In genomic region chr8:83972150-83973120, GRCm38 (mm10) we compare ENCODE assay signal across 8 mouse cellular contexts. TPM values are rescaled to one million over a fixed set of nuclear protein-coding genes. Genes with fewer than 3 reads are reported as not detected.
DNase-seq lines count a peak whose midpoint lies in the region; ATAC-seq and TF ChIP-seq lines count a peak whose summit lies in the region.

Gene Prkaca (plus strand): TSS chr8:83972993.

- peak; percentile 96 for DNase-seq in CH12.LX (ENCODE audit: extremely low read depth)
- DNase-seq in c-Kit-positive CD71-positive TER-119-negative erythroid progenitor cells, embryonic 14.5 days (ENCODE audit: low read depth) = peak; percentile 96
- peak; percentile 99 for DNase-seq in forebrain, embryonic 11.5 days (ENCODE audit: low spot score)
- peak; percentile 98 to 99 for DNase-seq in kidney, postnatal 36 days
- DNase-seq in telencephalon, adult 2 months (ENCODE audit: low read depth, low spot score) = peak; percentile 99

- in situ Hi-C loops in CH12.LX (cut with MboI; ENCODE audit: low pct_ligation_motif_present, low pct_unique_long_range_greater_than_20kb, low sequenced_read_pairs) = no loop called here

- H3K4me3 ChIP-seq in CH12.LX (replicated peaks in 1 of 3; ENCODE audit: low read depth in 2 of 3, low read length in 2 of 3, poor library complexity in 1 of 3) = peak within 1 kb of the TSS; percentile 66 to 99 (median 82)
- H3K4me3 ChIP-seq in forebrain, embryonic 11.5 days (ENCODE audit: low read depth, low read length) = peak within 1 kb of the TSS; percentile 91
- H3K4me3 ChIP-seq in heart, embryonic 16.5 days (ENCODE audit: low read length) = peak within 1 kb of the TSS; percentile 94
- peak within 1 kb of the TSS; percentile 94 for H3K4me3 ChIP-seq in liver, embryonic 15.5 days (replicated peaks)
- H3K4me3 ChIP-seq in neural tube, embryonic 12.5 days = peak within 1 kb of the TSS; percentile 96

- H3K4me1 ChIP-seq in CH12.LX (ENCODE audit: control insufficient read depth in 1 of 2, insufficient read depth in 2 of 2) = peaks cover 12 to 38% of the 10 kb centered on the region in 2 experiments
- peaks cover 10% of the 10 kb centered on the region; the same call in 1 of the 2 replicates for H3K4me1 ChIP-seq in forebrain, embryonic 11.5 days (replicated peaks; ENCODE audit: control insufficient read depth, insufficient read depth, low read length)
- H3K4me1 ChIP-seq in heart, embryonic 16.5 days (ENCODE audit: control insufficient read depth, insufficient read depth, low read length) = peaks cover 33% of the 10 kb centered on the region
- H3K4me1 ChIP-seq in liver, embryonic 15.5 days (replicated peaks) = peaks cover 49% of the 10 kb centered on the region
- H3K4me1 ChIP-seq in neural tube, embryonic 12.5 days = peaks cover 25% of the 10 kb centered on the region

- no peaks in the 10 kb centered on the region for H3K27me3 ChIP-seq in CH12.LX (replicated peaks)
- H3K27me3 ChIP-seq in forebrain, embryonic 11.5 days (ENCODE audit: control insufficient read depth, insufficient read depth, low read length) = no peaks in the 10 kb centered on the region
- no peaks in the 10 kb centered on the region for H3K27me3 ChIP-seq in heart, embryonic 16.5 days (ENCODE audit: control insufficient read depth, insufficient read depth, low read length)
- no peaks in the 10 kb centered on the region for H3K27me3 ChIP-seq in liver, embryonic 15.5 days
- H3K27me3 ChIP-seq in neural tube, embryonic 12.5 days (replicated peaks) = no peaks in the 10 kb centered on the region

- TF ChIP-seq CTCF in CH12.LX (conservative IDR thresholded peaks at IDR 0.05 in 1 of 2, IDR thresholded peaks at IDR 0.05 in 1 of 2; ENCODE audit: low read depth in 2 of 2, low read length in 2 of 2) = no peak

- under 1% methylated on average over 71 of the region's 94 CpGs for WGBS in forebrain, embryonic 11.5 days
- under 1% methylated on average over 81 of the region's 94 CpGs for WGBS in heart, embryonic 16.5 days
- WGBS in liver, embryonic 15.5 days (ENCODE audit: insufficient replicate concordance) = under 1% methylated on average over 76 of the region's 94 CpGs
- WGBS in neural tube, embryonic 12.5 days = under 1% methylated on average over 86 of the region's 94 CpGs

- peaks cover 20 to 40% of the 10 kb centered on the region in 2 experiments for H3K36me3 ChIP-seq in CH12.LX (replicated peaks in 1 of 2; ENCODE audit: control insufficient read depth in 1 of 2, insufficient read depth in 1 of 2, low read length in 1 of 2)
- H3K36me3 ChIP-seq in forebrain, embryonic 11.5 days (ENCODE audit: control insufficient read depth, insufficient read depth, low read length) = peaks cover 2% of the 10 kb centered on the region; the same call in 1 of the 2 replicates
- peaks cover 18% of the 10 kb centered on the region for H3K36me3 ChIP-seq in heart, embryonic 16.5 days (ENCODE audit: control insufficient read depth, insufficient read depth)
- peaks cover 45% of the 10 kb centered on the region for H3K36me3 ChIP-seq in liver, embryonic 15.5 days (replicated peaks)
- H3K36me3 ChIP-seq in neural tube, embryonic 12.5 days = peaks cover 18% of the 10 kb centered on the region

- peak within 1 kb of the TSS; percentile 7; the same call in 1 of the 2 replicates for H3K27ac ChIP-seq in CH12.LX (ENCODE audit: insufficient read depth, low read depth)
- peak within 1 kb of the TSS; percentile 57; the same call in 1 of the 2 replicates for H3K27ac ChIP-seq in forebrain, embryonic 11.5 days (ENCODE audit: low read depth, low read length)
- peak within 1 kb of the TSS; percentile 85 for H3K27ac ChIP-seq in heart, embryonic 16.5 days (ENCODE audit: low read length)
- H3K27ac ChIP-seq in liver, embryonic 15.5 days (replicated peaks) = peak within 1 kb of the TSS; percentile 79
- peak within 1 kb of the TSS; percentile 58 for H3K27ac ChIP-seq in neural tube, embryonic 12.5 days

- dilution Hi-C loops in CH12.LX (cut with MboI; ENCODE audit: extremely low pct_ligation_motif_present, extremely low pct_unique_long_range_greater_than_20kb, low sequenced_read_pairs) = no loop called here

- no peak for TF ChIP-seq RAD21 in CH12.LX (IDR thresholded peaks at IDR 0.05; ENCODE audit: low read depth, low read length)

- H3K4me2 ChIP-seq in CH12.LX (ENCODE audit: insufficient read depth, low read depth, poor library complexity, severe bottlenecking) = peak within 1 kb of the TSS; percentile 93
- H3K4me2 ChIP-seq in forebrain, embryonic 11.5 days (ENCODE audit: low read depth, low read length, severe bottlenecking) = peak within 1 kb of the TSS; percentile 93
- H3K4me2 ChIP-seq in heart, embryonic 16.5 days (ENCODE audit: low read depth, low read length) = peak within 1 kb of the TSS; percentile 94
- peak within 1 kb of the TSS; percentile 99 for H3K4me2 ChIP-seq in liver, embryonic 15.5 days
- H3K4me2 ChIP-seq in neural tube, embryonic 12.5 days (replicated peaks) = peak within 1 kb of the TSS; percentile 98

- no peak for TF ChIP-seq EP300 in CH12.LX (IDR thresholded peaks at IDR 0.05; ENCODE audit: low read length)

- peak; percentile 100 for ATAC-seq in forebrain, embryonic 11.5 days (replicated peaks; ENCODE audit: low FRiP score)
- peak; percentile 99 for ATAC-seq in heart, embryonic 16.5 days (replicated peaks; ENCODE audit: extremely low read depth, insufficient read depth, low FRiP score)
- ATAC-seq in liver, embryonic 15.5 days (ENCODE audit: insufficient read depth) = peak; percentile 99
- peak; percentile 100 for ATAC-seq in neural tube, embryonic 12.5 days (ENCODE audit: low FRiP score, low read depth)

- H3K9me3 ChIP-seq in CH12.LX (replicated peaks; ENCODE audit: low read length) = no peaks in the 10 kb centered on the region
- H3K9me3 ChIP-seq in forebrain, embryonic 11.5 days (ENCODE audit: control insufficient read depth, low read length) = no peaks in the 10 kb centered on the region
- H3K9me3 ChIP-seq in heart, embryonic 16.5 days (replicated peaks; ENCODE audit: control insufficient read depth, low read length) = no peaks in the 10 kb centered on the region
- H3K9me3 ChIP-seq in liver, embryonic 15.5 days (replicated peaks) = no peaks in the 10 kb centered on the region
- no peaks in the 10 kb centered on the region for H3K9me3 ChIP-seq in neural tube, embryonic 12.5 days

- peak; percentile 48; the same call in 1 of the 2 replicates for TF ChIP-seq POLR2A in CH12.LX (IDR thresholded peaks at IDR 0.05; ENCODE audit: low read depth, low read length)

- peaks cover 4% of the 10 kb centered on the region; the same call in 1 of the 2 replicates for H3K79me2 ChIP-seq in CH12.LX (replicated peaks; ENCODE audit: control insufficient read depth, extremely low read depth, insufficient read depth, poor library complexity, severe bottlenecking)

- H3K9ac ChIP-seq in CH12.LX (ENCODE audit: insufficient read depth, low read depth) = peak within 1 kb of the TSS; percentile 72
- H3K9ac ChIP-seq in forebrain, embryonic 11.5 days (ENCODE audit: low read length) = peak within 1 kb of the TSS; percentile 84
- H3K9ac ChIP-seq in heart, embryonic 16.5 days (ENCODE audit: low read length) = peak within 1 kb of the TSS; percentile 97
- H3K9ac ChIP-seq in liver, embryonic 15.5 days = peak within 1 kb of the TSS; percentile 91
- H3K9ac ChIP-seq in neural tube, embryonic 12.5 days = peak within 1 kb of the TSS; percentile 96

TF ChIP-seq in CH12.LX, 34 proteins besides CTCF, POLR2A, EP300 and RAD21 (continues in another document):
- TF ChIP-seq MYC (IDR thresholded peaks at IDR 0.05; ENCODE audit: low read depth, low read length) = no peak
- TF ChIP-seq SMC3 (IDR thresholded peaks at IDR 0.05; ENCODE audit: low read depth, low read length) = no peak
- peak; percentile 89 for TF ChIP-seq MAX (IDR thresholded peaks at IDR 0.05; ENCODE audit: low read length)
- TF ChIP-seq NELFE (IDR thresholded peaks at IDR 0.05; ENCODE audit: low read depth, low read length) = 0 out of 2 replicates have a peak, but pooled peaks have one; percentile 10
- no peak for TF ChIP-seq IRF4 (IDR thresholded peaks at IDR 0.05; ENCODE audit: low read depth, low read length)
- TF ChIP-seq TBP (conservative IDR thresholded peaks at IDR 0.05; ENCODE audit: low read depth, low read length) = no peak
- TF ChIP-seq KAT2A (IDR thresholded peaks at IDR 0.05; ENCODE audit: insufficient replicate concordance, low read length) = no peak
- TF ChIP-seq ZNF384 (IDR thresholded peaks at IDR 0.05; ENCODE audit: low read depth, low read length) = no peak
- TF ChIP-seq ELF1 (IDR thresholded peaks at IDR 0.05; ENCODE audit: low read depth, low read length) = peak; percentile 29; the same call in 1 of the 2 replicates
- no peak for TF ChIP-seq PAX5 (IDR thresholded peaks at IDR 0.05; ENCODE audit: low read length)
- no peak for TF ChIP-seq E2F4 (IDR thresholded peaks at IDR 0.05; ENCODE audit: insufficient replicate concordance, low read depth, low read length)
- TF ChIP-seq BHLHE40 (IDR thresholded peaks at IDR 0.05; ENCODE audit: low read depth, low read length) = peak; percentile 64
- no peak for TF ChIP-seq ZMIZ1 (IDR thresholded peaks at IDR 0.05; ENCODE audit: low read depth, low read length)
- TF ChIP-seq SIN3A (IDR thresholded peaks at IDR 0.05; ENCODE audit: low read length) = 0 out of 2 replicates have a peak, but pooled peaks have one; percentile 18
- peak; percentile 56; the same call in 1 of the 2 replicates for TF ChIP-seq MXI1 (IDR thresholded peaks at IDR 0.05; ENCODE audit: low read depth, low read length)
- no peak for TF ChIP-seq ETS1 (conservative IDR thresholded peaks at IDR 0.05; ENCODE audit: low read depth, low read length)
- no peak for TF ChIP-seq GABPA (IDR thresholded peaks at IDR 0.05; ENCODE audit: insufficient replicate concordance, low read depth, low read length)
- TF ChIP-seq CHD1 (IDR thresholded peaks at IDR 0.05; ENCODE audit: low read depth, low read length) = no peak
- peak; percentile 50; the same call in 1 of the 2 replicates for TF ChIP-seq HCFC1 (IDR thresholded peaks at IDR 0.05; ENCODE audit: low read depth, low read length)
- no peak for TF ChIP-seq UBTF (IDR thresholded peaks at IDR 0.05; ENCODE audit: low read depth, low read length)
- TF ChIP-seq MAFK (IDR thresholded peaks at IDR 0.05; ENCODE audit: insufficient replicate concordance, low read length) = no peak
- TF ChIP-seq USF1 (IDR thresholded peaks at IDR 0.05; ENCODE audit: low read depth, low read length) = peak; percentile 54
- no peak for TF ChIP-seq JUND (conservative IDR thresholded peaks at IDR 0.05; ENCODE audit: low read depth, low read length)

RNA-seq across cellular contexts. Expression of gene Prkaca, which starts in this region (rescaled TPM):
- total RNA-seq in CH12.LX (2012; rRNA removed) = 16.9 and 18.5 TPM in 2 replicates
- total RNA-seq in CH12.LX (2014; rRNA removed) = 14.0 and 14.7 TPM in 2 replicates
- 23.4 and 27.3 TPM in 2 replicates for polyA plus RNA-seq in CH12.LX (2012; ENCODE audit: insufficient read length, low read depth)
- polyA plus RNA-seq in forebrain, embryonic 11.5 days (2014; fragmentation: Nextera tagmentation; extraction: Ambion mirVana) = 171 and 189 TPM in 2 replicates
- 258 and 282 TPM in 2 replicates for polyA plus RNA-seq in heart, embryonic 16.5 days (2015; fragmentation: Nextera tagmentation; extraction: Ambion mirVana)
- 51.2 and 51.5 TPM in 2 replicates for polyA plus RNA-seq in liver, embryonic 15.5 days (2015; fragmentation: Nextera tagmentation; extraction: Ambion mirVana)
- polyA plus RNA-seq in neural tube, embryonic 12.5 days (2016; fragmentation: Nextera tagmentation; extraction: Ambion mirVana) = 215 and 218 TPM in 2 replicates

Comparison
In these comparisons a context has a peak if more than half of its experiments do, and no peak if none do; other contexts are left out.
1. Peak in every context shown above with its lines: DNase-seq, ATAC-seq, H3K4me3 ChIP-seq and H3K27ac ChIP-seq.
2. H3K27ac ChIP-seq: peak in every context shown above with its lines; median percentile 85 in heart, embryonic 16.5 days; 79 in liver, embryonic 15.5 days; 58 in neural tube, embryonic 12.5 days; 57 in forebrain, embryonic 11.5 days; 7 in CH12.LX.